Comparison of ENCODE assay signal across 8 mouse cellular contexts in the genomic region with DNA sequence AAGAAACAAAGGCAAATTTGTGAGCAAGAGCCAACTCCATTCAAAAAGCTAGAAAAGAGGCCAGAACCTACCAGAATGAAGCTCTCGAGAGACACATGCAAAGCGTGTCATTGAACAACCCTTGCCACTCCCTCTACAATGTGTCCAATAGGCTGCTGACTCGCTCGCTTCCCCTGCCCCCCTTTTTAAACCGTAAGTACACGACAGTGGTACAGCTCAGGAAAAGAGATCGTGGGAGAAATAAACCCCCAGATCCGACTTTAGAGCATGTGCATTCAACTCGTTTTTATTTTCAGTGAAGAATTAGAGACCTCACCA.
DNase-seq lines count a peak whose midpoint lies in the region; ATAC-seq lines count a peak whose summit lies in the region.

No protein-coding gene starts in this region.

- H3K27me3 ChIP-seq in forebrain, embryonic 16.5 days (replicated peaks; ENCODE audit: control insufficient read depth, insufficient read depth, low read length), result peaks cover 16% of the 10 kb centered on the region

- peak overlapping the region; percentile 27 for H3K4me3 ChIP-seq in forebrain, embryonic 16.5 days (replicated peaks; ENCODE audit: low read length)

- WGBS in forebrain, embryonic 16.5 days, result 4% methylated on average over 9 of the region's 9 CpGs

- no peak overlapping the region for H3K9ac ChIP-seq in forebrain, embryonic 16.5 days (replicated peaks; ENCODE audit: low read depth, low read length)

- H3K36me3 ChIP-seq in forebrain, embryonic 16.5 days (ENCODE audit: control insufficient read depth, insufficient read depth), result no peaks in the 10 kb centered on the region

- H3K27ac ChIP-seq in forebrain, embryonic 16.5 days (ENCODE audit: low read length), result no peak overlapping the region

- H3K4me1 ChIP-seq in forebrain, embryonic 16.5 days (replicated peaks; ENCODE audit: control insufficient read depth, insufficient read depth, low read length), result peaks cover 10% of the 10 kb centered on the region

- ATAC-seq in forebrain, embryonic 16.5 days, result peak; percentile 98
- no peak for ATAC-seq in granulocyte monocyte progenitor cell, adult 5-6 weeks (replicated peaks; ENCODE audit: poor library complexity, severe bottlenecking)
- no peak for ATAC-seq in activated CD4-positive, CD25-positive, alpha-beta regulatory T cell, adult 4 months

- peak overlapping the region; percentile 52 for H3K4me2 ChIP-seq in forebrain, embryonic 16.5 days (ENCODE audit: low read length)

- DNase-seq in right cerebral cortex, adult 18-20 months, result peak; percentile 11
- DNase-seq in right cerebral cortex, postnatal 4 days, result no peak
- DNase-seq in lung, postnatal 14 days, result peak; percentile 2
- no peak for DNase-seq in thymus, postnatal 36 days
- no peak for DNase-seq in frontal cortex, postnatal 14 days (ENCODE audit: low spot score in 2 of 2)

- H3K9me3 ChIP-seq in forebrain, embryonic 16.5 days (ENCODE audit: control insufficient read depth, low read length), result no peaks in the 10 kb centered on the region

Comparison
In these comparisons a context has a peak if more than half of its experiments do, and no peak if none do; other contexts are left out.
1. DNase-seq: peak in right cerebral cortex, adult 18-20 months (single experiment) and lung, postnatal 14 days (single experiment); none in right cerebral cortex, postnatal 4 days (single experiment), thymus, postnatal 36 days (0 of 2) and frontal cortex, postnatal 14 days (0 of 2).